25 mouse cellular contexts compared by ENCODE assay signal in genomic region chr10:58698955-58699354, GRCm38 (mm10). TPM values are rescaled to one million over a fixed set of nuclear protein-coding genes. Genes with fewer than 3 reads are reported as not detected.
"Had no signal": no experiment of that assay in that cellular context is flagged by ENCODE, and none has a peak within 500 bp of the region (broad histone marks: within the 10 kb centered on the region; RNA-seq: fewer than 3 reads in every experiment).

No protein-coding gene starts in this region.

- H3K4me3 ChIP-seq: midbrain, embryonic 10.5 days; midbrain, embryonic 12.5 days; myocyte; neural tube, embryonic 13.5 days; neural tube, embryonic 15.5 days; stomach, embryonic 15.5 days had no signal

- H3K36me3 ChIP-seq: midbrain, embryonic 10.5 days; midbrain, embryonic 12.5 days; neural tube, embryonic 13.5 days; neural tube, embryonic 15.5 days; stomach, embryonic 15.5 days had no signal

- ATAC-seq: midbrain, embryonic 16.5 days had no signal

- H3K27me3 ChIP-seq: midbrain, embryonic 12.5 days; neural tube, embryonic 13.5 days; neural tube, embryonic 15.5 days; stomach, embryonic 15.5 days had no signal

- H3K27ac ChIP-seq: liver, embryonic 14.5 days; midbrain, embryonic 10.5 days; midbrain, embryonic 12.5 days; neural tube, embryonic 13.5 days; neural tube, embryonic 15.5 days; stomach, embryonic 15.5 days; stomach, postnatal 0 days had no signal

- DNase-seq: lung, adult 2 months; lung, postnatal 10 days; lung, postnatal 4 days; midbrain, embryonic 14.5 days; retina, postnatal 1 day; right cerebral cortex, adult 18-20 months; thymus, adult 18-20 months; thymus, postnatal 14 days; thymus, postnatal 36 days had no signal

- H3K4me1 ChIP-seq: neural tube, embryonic 15.5 days; stomach, embryonic 15.5 days had no signal

- H3K9ac ChIP-seq: liver, embryonic 14.5 days; midbrain, embryonic 12.5 days; neural tube, embryonic 13.5 days; neural tube, embryonic 15.5 days; stomach, embryonic 15.5 days had no signal

- H3K9me3 ChIP-seq: midbrain, embryonic 10.5 days; midbrain, embryonic 12.5 days; neural tube, embryonic 13.5 days; neural tube, embryonic 15.5 days; stomach, embryonic 15.5 days had no signal

- H3K4me2 ChIP-seq: midbrain, embryonic 12.5 days; neural tube, embryonic 13.5 days; neural tube, embryonic 15.5 days; stomach, embryonic 15.5 days had no signal

RNA-seq across cellular contexts. Expression of gene Gm17542, which starts 19.1 kb away (rescaled TPM):
- total RNA-seq: megakaryocyte, adult 5-6 weeks; megakaryocyte-erythroid progenitor cell, adult 5-6 weeks had no signal
- polyA plus RNA-seq: liver, embryonic 14.5 days; liver, embryonic 16.5 days; lung, adult 2 months; lung, embryonic 16.5 days; midbrain, embryonic 10.5 days; midbrain, embryonic 12.5 days; midbrain, embryonic 14.5 days; midbrain, embryonic 16.5 days; myocyte; neural tube, embryonic 11.5 days; neural tube, embryonic 13.5 days; neural tube, embryonic 15.5 days; spleen, adult 2 months; stomach, embryonic 15.5 days; stomach, postnatal 0 days; thymus, postnatal 0 days had no signal

RNA-seq across cellular contexts. Expression of gene Edar, which starts 23.5 kb away (rescaled TPM):
- total RNA-seq: megakaryocyte, adult 5-6 weeks; megakaryocyte-erythroid progenitor cell, adult 5-6 weeks had no signal
- polyA plus RNA-seq: liver, embryonic 14.5 days; liver, embryonic 16.5 days; myocyte had no signal
